Mouse (Mus musculus): ENCODE data around the gene Supt4a.

DNA sequence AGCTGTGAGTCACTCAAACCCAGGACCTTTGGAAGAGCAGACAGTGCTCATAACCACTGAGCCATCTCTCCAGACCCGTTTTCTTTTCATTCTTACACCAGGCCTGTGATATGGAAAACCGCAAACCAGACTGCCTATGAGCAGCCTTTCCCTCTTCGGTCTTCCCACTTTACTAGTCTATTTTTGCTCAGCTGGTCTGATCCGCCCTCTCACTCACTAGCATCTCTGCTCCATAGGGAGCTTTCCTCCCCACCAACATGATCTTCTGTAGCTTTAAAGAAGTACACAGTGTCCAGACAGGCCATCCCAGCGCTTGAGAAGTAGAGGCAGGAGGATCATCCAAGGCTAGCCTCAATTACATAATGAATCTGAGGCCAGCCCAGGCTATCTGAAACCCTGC lies 28.4 kb upstream of the Supt4a start:
- TF ChIP-seq CTCF (IDR thresholded peaks at IDR 0.05; ENCODE audit: low read depth, low read length) = no peak
- no peak for TF ChIP-seq POLR2A (IDR thresholded peaks at IDR 0.05; ENCODE audit: extremely low read depth, insufficient read depth, low read length)

All from liver, adult 2 months (tissue).